8 mouse cellular contexts compared by ENCODE assay signal in genomic region chr7:101354423-101354822, GRCm38 (mm10). TPM values are rescaled to one million over a fixed set of nuclear protein-coding genes. Genes with fewer than 3 reads are reported as not detected.
A peak's percentile ranks its signal among the peaks of the same experiment; 100 is the strongest.
DNase-seq lines count a peak whose midpoint lies in the region; ATAC-seq and TF ChIP-seq lines count a peak whose summit lies in the region.
"Had no signal": no experiment of that assay in that cellular context is flagged by ENCODE, and none has a peak within 500 bp of the region (broad histone marks: within the 10 kb centered on the region; RNA-seq: fewer than 3 reads in every experiment).

No protein-coding gene starts in this region.

- no peak for TF ChIP-seq POLR2A in thymus, adult 2 months (IDR thresholded peaks at IDR 0.05; ENCODE audit: control insufficient read depth, extremely low read depth, insufficient read depth, low read length, poor library complexity)

- peaks cover 14% of the 10 kb centered on the region for H3K4me1 ChIP-seq in thymus, adult 2 months (replicated peaks; ENCODE audit: control insufficient read depth, insufficient read depth, low read length)
- H3K4me1 ChIP-seq in kidney, postnatal 0 days (replicated peaks; ENCODE audit: insufficient read depth, low read length): no peaks in the 10 kb centered on the region
- H3K4me1 ChIP-seq in hindbrain, embryonic 11.5 days (replicated peaks; ENCODE audit: control insufficient read depth, insufficient read depth, low read length): peaks cover 7% of the 10 kb centered on the region; the same call in 1 of the 2 replicates

- no peak overlapping the region for H3K4me2 ChIP-seq in kidney, postnatal 0 days (ENCODE audit: low read length)
- no peak overlapping the region for H3K4me2 ChIP-seq in hindbrain, embryonic 11.5 days (replicated peaks; ENCODE audit: low read depth, low read length)
- H3K4me2 ChIP-seq: hindbrain, embryonic 15.5 days had no signal

- DNase-seq in thymus, adult 2 months: no peak
- no peak for DNase-seq in thymus, adult 18-20 months
- DNase-seq in kidney, postnatal 0 days (ENCODE audit: low spot score): no peak
- peak; percentile 60 for DNase-seq in lung, postnatal 10 days
- no peak for DNase-seq in cerebellum, postnatal 36 days
- no peak for DNase-seq in thymus, postnatal 14 days
- no peak for DNase-seq in hindbrain, embryonic 11.5 days (ENCODE audit: low spot score)

- no peak for TF ChIP-seq CTCF in thymus, adult 2 months (IDR thresholded peaks at IDR 0.05; ENCODE audit: borderline replicate concordance, control insufficient read depth, extremely low read depth, insufficient read depth, low read length, poor library complexity)
- no peak for TF ChIP-seq CTCF in kidney, postnatal 0 days (IDR thresholded peaks at IDR 0.05; ENCODE audit: low read depth)

- H3K27ac ChIP-seq in thymus, adult 2 months (ENCODE audit: control insufficient read depth, insufficient read depth, low read length): peak overlapping the region; percentile 5; the same call in 1 of the 2 replicates
- 0 out of 2 replicates have a peak overlapping the region, but pooled peaks have one; percentile 25 for H3K27ac ChIP-seq in kidney, postnatal 0 days
- no peak overlapping the region for H3K27ac ChIP-seq in hindbrain, embryonic 11.5 days (ENCODE audit: low read depth, low read length)
- H3K27ac ChIP-seq: hindbrain, embryonic 15.5 days had no signal

- whole genome bisulfite sequencing in thymus, adult 2 months: 66% methylated on average over 5 of the region's 5 CpGs
- 49% methylated on average over 5 of the region's 5 CpGs for WGBS in kidney, postnatal 0 days
- 87% methylated on average over 5 of the region's 5 CpGs for WGBS in hindbrain, embryonic 11.5 days

- no peak overlapping the region for H3K4me3 ChIP-seq in thymus, adult 2 months (ENCODE audit: control insufficient read depth, insufficient read depth, low read length)
- no peak overlapping the region for H3K4me3 ChIP-seq in kidney, postnatal 0 days (replicated peaks; ENCODE audit: low read depth, low read length)
- no peak overlapping the region for H3K4me3 ChIP-seq in hindbrain, embryonic 11.5 days (ENCODE audit: low read depth, low read length)
- H3K4me3 ChIP-seq: hindbrain, embryonic 15.5 days had no signal

- no peaks in the 10 kb centered on the region for H3K9me3 ChIP-seq in kidney, postnatal 0 days (replicated peaks; ENCODE audit: low read length)
- no peaks in the 10 kb centered on the region for H3K9me3 ChIP-seq in hindbrain, embryonic 11.5 days (ENCODE audit: control insufficient read depth, low read length)
- H3K9me3 ChIP-seq: hindbrain, embryonic 15.5 days had no signal

- no peaks in the 10 kb centered on the region for H3K36me3 ChIP-seq in thymus, adult 2 months (ENCODE audit: control insufficient read depth, insufficient read depth, low read length)
- no peaks in the 10 kb centered on the region for H3K36me3 ChIP-seq in kidney, postnatal 0 days (ENCODE audit: insufficient read depth, low read length)
- H3K36me3 ChIP-seq in hindbrain, embryonic 11.5 days (ENCODE audit: control insufficient read depth, insufficient read depth, low read length): no peaks in the 10 kb centered on the region
- H3K36me3 ChIP-seq: hindbrain, embryonic 15.5 days had no signal

- H3K9ac ChIP-seq in kidney, postnatal 0 days (ENCODE audit: low read depth, low read length): no peak overlapping the region; the same call in 1 of the 2 replicates
- H3K9ac ChIP-seq in hindbrain, embryonic 11.5 days (ENCODE audit: low read depth, low read length): no peak overlapping the region
- H3K9ac ChIP-seq: hindbrain, embryonic 15.5 days had no signal

- peak; percentile 64 for ATAC-seq in kidney, postnatal 0 days (replicated peaks; ENCODE audit: low FRiP score, low read depth)
- ATAC-seq in hindbrain, embryonic 11.5 days (ENCODE audit: low FRiP score): no peak

- H3K27me3 ChIP-seq in thymus, adult 2 months (ENCODE audit: control insufficient read depth, insufficient read depth, low read length): no peaks in the 10 kb centered on the region
- H3K27me3 ChIP-seq in kidney, postnatal 0 days (ENCODE audit: insufficient read depth, low read length): no peaks in the 10 kb centered on the region
- H3K27me3 ChIP-seq in hindbrain, embryonic 11.5 days (ENCODE audit: control insufficient read depth, insufficient read depth, low read length): 0 out of 2 replicates have a peak, but pooled peaks cover 5% of the 10 kb centered on the region

RNA-seq across cellular contexts. Expression of gene Arap1, which starts 6.6 kb away (rescaled TPM):
- polyA plus RNA-seq in thymus, adult 2 months (2012; rRNA removed): 190 and 225 TPM in 2 replicates
- 65.8 and 70.4 TPM in 2 replicates for polyA plus RNA-seq in kidney, postnatal 0 days (2015; fragmentation: Nextera tagmentation; extraction: Ambion mirVana)
- polyA plus RNA-seq in hindbrain, embryonic 11.5 days (2014; fragmentation: Nextera tagmentation; extraction: Ambion mirVana): 13.9 and 14.2 TPM in 2 replicates

RNA-seq across cellular contexts. Expression of gene Stard10, which starts 37.5 kb away (rescaled TPM):
- polyA plus RNA-seq in thymus, adult 2 months (2012; rRNA removed): 25.4 and 31.4 TPM in 2 replicates
- 74.1 and 74.6 TPM in 2 replicates for polyA plus RNA-seq in kidney, postnatal 0 days (2015; fragmentation: Nextera tagmentation; extraction: Ambion mirVana)
- 8.1 and 8.7 TPM in 2 replicates for polyA plus RNA-seq in hindbrain, embryonic 11.5 days (2014; fragmentation: Nextera tagmentation; extraction: Ambion mirVana)

RNA-seq across cellular contexts. Expression of gene Atg16l2, which starts 52.4 kb away (rescaled TPM):
- 76.9 and 89.9 TPM in 2 replicates for polyA plus RNA-seq in thymus, adult 2 months (2012; rRNA removed)
- 16.0 and 17.0 TPM in 2 replicates for polyA plus RNA-seq in kidney, postnatal 0 days (2015; fragmentation: Nextera tagmentation; extraction: Ambion mirVana)
- polyA plus RNA-seq in hindbrain, embryonic 11.5 days (2014; fragmentation: Nextera tagmentation; extraction: Ambion mirVana): 10.2 and 10.7 TPM in 2 replicates

RNA-seq across cellular contexts. Expression of gene Gm45837, which starts 56.3 kb away (rescaled TPM):
- polyA plus RNA-seq in thymus, adult 2 months (2012; rRNA removed): 0.60 TPM in 1 of 2 replicates, not detected in the other
- 4.5 and 5.3 TPM in 2 replicates for polyA plus RNA-seq in kidney, postnatal 0 days (2015; fragmentation: Nextera tagmentation; extraction: Ambion mirVana)
- 0.99 TPM in 1 of 2 replicates, not detected in the other for polyA plus RNA-seq in hindbrain, embryonic 11.5 days (2014; fragmentation: Nextera tagmentation; extraction: Ambion mirVana)
- polyA plus RNA-seq: hindbrain, embryonic 15.5 days had no signal
